Mouse (Mus musculus): ENCODE measurements around the gene Odf3l1. TPM values are rescaled to one million over a fixed set of nuclear protein-coding genes. Genes with fewer than 3 reads are reported as not detected.

Odf3l1 gene
- total and polyA plus RNA-seq, 2 experiments from 2014 or later: 0.25 TPM; not detected in 1

- WGBS: 78% methylated on average over 4 of the region's 4 CpGs
- H3K36me3 ChIP-seq (ENCODE audit: insufficient read depth, low read length): no peaks in the 10 kb centered on the region
- DNase-seq (ENCODE audit: low spot score) (no peak), ATAC-seq (ENCODE audit: low FRiP score) (no peak)
- no peaks in the 10 kb centered on the region for H3K27me3 ChIP-seq (ENCODE audit: insufficient read depth, low read length)
- no peaks in the 10 kb centered on the region for H3K4me1 ChIP-seq (ENCODE audit: insufficient read depth, low read length)
- no peak overlapping the region for H3K4me3 ChIP-seq (ENCODE audit: low read depth, low read length)
- H3K9ac ChIP-seq (replicated peaks; ENCODE audit: low read length, poor library complexity, severe bottlenecking): no peak overlapping the region
- H3K27ac ChIP-seq (ENCODE audit: low read depth, low read length): no peak overlapping the region
- no peaks in the 10 kb centered on the region for H3K9me3 ChIP-seq (ENCODE audit: low read length)
- no peak overlapping the region for H3K4me2 ChIP-seq (ENCODE audit: low read depth, low read length, poor library complexity, severe bottlenecking)
- no peak for TF ChIP-seq CTCF (IDR thresholded peaks at IDR 0.05)
These were observed 13.6 kb downstream of the Odf3l1 start for GRCm38 (mm10) chr9:56850905-56851252.

- Histone ChIP-seq H3K4me1 (ENCODE audit: insufficient read depth, low read length) (no peaks in the 10 kb centered on the region), H3K27me3 (ENCODE audit: insufficient read depth, low read length) (no peaks in the 10 kb centered on the region), H3K27ac (ENCODE audit: low read depth, low read length) (no peak overlapping the region), H3K4me3 (ENCODE audit: low read depth, low read length) (no peak overlapping the region), H3K4me2 (ENCODE audit: low read depth, low read length, poor library complexity, severe bottlenecking) (no peak overlapping the region), H3K36me3 (ENCODE audit: insufficient read depth, low read length) (no peaks in the 10 kb centered on the region), H3K9ac (replicated peaks; ENCODE audit: low read length, poor library complexity, severe bottlenecking) (no peak overlapping the region), H3K9me3 (ENCODE audit: low read length) (no peaks in the 10 kb centered on the region)
- ATAC-seq (ENCODE audit: low FRiP score) (no peak), DNase-seq (ENCODE audit: low spot score) (peak; percentile 44)
- WGBS: 77% methylated on average over 14 of the region's 14 CpGs
- TF ChIP-seq CTCF (IDR thresholded peaks at IDR 0.05): no peak
These were observed 14.2 kb downstream of the Odf3l1 start for GRCm38 (mm10) chr9:56850128-56850904.

- Histone ChIP-seq H3K36me3 (ENCODE audit: insufficient read depth, low read length) (no peaks in the 10 kb centered on the region), H3K9me3 (ENCODE audit: low read length) (no peaks in the 10 kb centered on the region), H3K27ac (ENCODE audit: low read depth, low read length) (no peak overlapping the region), H3K4me3 (ENCODE audit: low read depth, low read length) (no peak overlapping the region), H3K4me2 (ENCODE audit: low read depth, low read length, poor library complexity, severe bottlenecking) (no peak overlapping the region), H3K4me1 (ENCODE audit: insufficient read depth, low read length) (no peaks in the 10 kb centered on the region; the same call in 1 of the 2 replicates), H3K27me3 (ENCODE audit: insufficient read depth, low read length) (no peaks in the 10 kb centered on the region), H3K9ac (replicated peaks; ENCODE audit: low read length, poor library complexity, severe bottlenecking) (no peak overlapping the region)
- DNase-seq (ENCODE audit: low spot score) (peak; percentile 89), ATAC-seq (ENCODE audit: low FRiP score) (peak; percentile 55; the same call in 1 of the 2 replicates)
- whole genome bisulfite sequencing: 12% methylated on average over 3 of the region's 3 CpGs
- peak; percentile 93 for TF ChIP-seq CTCF (IDR thresholded peaks at IDR 0.05)
These were observed 17.0 kb downstream of the Odf3l1 start for GRCm38 (mm10) chr9:56847523-56847922.

DNA sequence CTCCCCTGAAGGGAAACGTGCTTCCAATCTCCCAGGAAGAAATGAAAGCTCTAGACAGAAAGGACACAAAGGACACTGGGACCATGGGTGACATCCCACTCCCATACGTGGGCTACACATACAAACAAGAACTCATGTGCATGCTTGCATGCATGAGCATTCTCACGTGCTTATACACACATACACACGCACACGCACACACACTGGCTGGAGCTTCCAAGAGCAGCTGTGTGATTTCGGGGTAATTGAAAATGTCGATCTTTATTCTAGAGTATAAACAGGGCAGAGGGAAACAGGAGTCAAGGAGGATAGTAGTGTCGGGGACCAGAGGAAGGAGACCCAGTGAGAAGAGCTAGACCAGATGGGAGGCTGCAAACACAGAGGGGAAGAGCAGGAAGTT, 19.8 kb downstream of the Odf3l1 start:
- Histone ChIP-seq H3K36me3 (ENCODE audit: insufficient read depth, low read length) (no peaks in the 10 kb centered on the region), H3K4me1 (ENCODE audit: insufficient read depth, low read length) (no peaks in the 10 kb centered on the region; the same call in 1 of the 2 replicates), H3K27ac (ENCODE audit: low read depth, low read length) (no peak overlapping the region), H3K9ac (replicated peaks; ENCODE audit: low read length, poor library complexity, severe bottlenecking) (no peak overlapping the region), H3K4me2 (ENCODE audit: low read depth, low read length, poor library complexity, severe bottlenecking) (no peak overlapping the region), H3K4me3 (ENCODE audit: low read depth, low read length) (no peak overlapping the region), H3K27me3 (ENCODE audit: insufficient read depth, low read length) (no peaks in the 10 kb centered on the region), H3K9me3 (ENCODE audit: low read length) (no peaks in the 10 kb centered on the region)
- 61% methylated on average over 8 of the region's 8 CpGs for WGBS
- peak; percentile 57 for DNase-seq (ENCODE audit: low spot score)
- no peak for ATAC-seq (ENCODE audit: low FRiP score)
- TF ChIP-seq CTCF (IDR thresholded peaks at IDR 0.05): no peak

GRCm38 (mm10) chr9:56843679-56844188, 20.7 kb downstream of the Odf3l1 start:
- H3K9ac ChIP-seq (replicated peaks; ENCODE audit: low read length, poor library complexity, severe bottlenecking): no peak overlapping the region
- H3K27ac ChIP-seq (ENCODE audit: low read depth, low read length): no peak overlapping the region

DNA sequence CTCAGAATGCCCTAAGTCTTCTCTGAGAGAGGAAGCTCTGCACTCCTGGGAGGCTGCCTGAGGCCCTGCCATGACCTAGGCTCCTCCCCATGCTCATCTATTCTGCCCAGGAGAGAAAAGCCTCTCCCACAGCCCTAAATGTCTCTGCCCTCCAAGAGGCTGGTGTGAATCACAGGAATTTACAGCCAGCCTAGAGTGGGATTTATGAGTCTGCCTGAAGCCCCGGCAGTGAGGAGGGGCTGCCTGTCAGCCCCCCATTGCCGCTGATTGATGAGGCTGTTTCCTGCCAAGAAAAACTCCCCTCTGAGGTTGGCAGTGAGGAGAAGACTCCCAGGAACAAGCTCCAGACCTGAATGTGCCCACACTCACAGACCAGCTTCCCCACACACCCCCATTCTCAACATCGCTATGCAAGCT, 22.2 kb downstream of the Odf3l1 start:
- Histone ChIP-seq H3K4me3 (ENCODE audit: low read depth, low read length) (no peak overlapping the region), H3K4me2 (ENCODE audit: low read depth, low read length, poor library complexity, severe bottlenecking) (no peak overlapping the region), H3K27ac (ENCODE audit: low read depth, low read length) (no peak overlapping the region), H3K9ac (replicated peaks; ENCODE audit: low read length, poor library complexity, severe bottlenecking) (no peak overlapping the region), H3K9me3 (ENCODE audit: low read length) (no peaks in the 10 kb centered on the region), H3K27me3 (ENCODE audit: insufficient read depth, low read length) (no peaks in the 10 kb centered on the region), H3K4me1 (ENCODE audit: insufficient read depth, low read length) (no peaks in the 10 kb centered on the region; the same call in 1 of the 2 replicates), H3K36me3 (ENCODE audit: insufficient read depth, low read length) (no peaks in the 10 kb centered on the region)
- peak; percentile 53 for DNase-seq (ENCODE audit: low spot score)
- 73% methylated on average over 3 of the region's 3 CpGs for WGBS
- TF ChIP-seq CTCF (IDR thresholded peaks at IDR 0.05): no peak
- no peak for ATAC-seq (ENCODE audit: low FRiP score)

More at GRCm38 (mm10) chr9:56843679-56844188, 20.7 kb downstream of the Odf3l1 start:
- 34% methylated on average over 7 of the region's 7 CpGs for WGBS
- ATAC-seq (ENCODE audit: low FRiP score) (no peak), DNase-seq (ENCODE audit: low spot score) (peak; percentile 72)
- H3K9me3 ChIP-seq (ENCODE audit: low read length): no peaks in the 10 kb centered on the region
- no peaks in the 10 kb centered on the region; the same call in 1 of the 2 replicates for H3K4me1 ChIP-seq (ENCODE audit: insufficient read depth, low read length)
- H3K4me2 ChIP-seq (ENCODE audit: low read depth, low read length, poor library complexity, severe bottlenecking): no peak overlapping the region
- H3K4me3 ChIP-seq (ENCODE audit: low read depth, low read length): no peak overlapping the region
- H3K36me3 ChIP-seq (ENCODE audit: insufficient read depth, low read length): no peaks in the 10 kb centered on the region
- H3K27me3 ChIP-seq (ENCODE audit: insufficient read depth, low read length): no peaks in the 10 kb centered on the region
- TF ChIP-seq CTCF (IDR thresholded peaks at IDR 0.05): peak; percentile 89

Data from midbrain, postnatal 0 days (tissue).